ENCODE assay signal across 16 mouse cellular contexts in genomic region chr5:146750273-146750672, GRCm38 (mm10). TPM values are rescaled to one million over a fixed set of nuclear protein-coding genes. Genes with fewer than 3 reads are reported as not detected.
DNase-seq lines count a peak whose midpoint lies in the region; ATAC-seq and TF ChIP-seq lines count a peak whose summit lies in the region.
"Had no signal": no experiment of that assay in that cellular context is flagged by ENCODE, and none has a peak within 500 bp of the region (broad histone marks: within the 10 kb centered on the region; RNA-seq: fewer than 3 reads in every experiment).

No protein-coding gene starts in this region.

- H3K36me3 ChIP-seq in forebrain, embryonic 14.5 days (ENCODE audit: control insufficient read depth, insufficient read depth, low read length) = peaks cover 40% of the 10 kb centered on the region
- H3K36me3 ChIP-seq in forebrain, embryonic 11.5 days (ENCODE audit: control insufficient read depth, insufficient read depth, low read length) = peaks cover 3% of the 10 kb centered on the region; the same call in 1 of the 2 replicates
- H3K36me3 ChIP-seq in lung, postnatal 0 days (ENCODE audit: insufficient read depth, low read length) = peaks cover 18% of the 10 kb centered on the region; the same call in 1 of the 2 replicates
- peaks cover 53% of the 10 kb centered on the region for H3K36me3 ChIP-seq in hindbrain, embryonic 14.5 days (replicated peaks; ENCODE audit: control insufficient read depth, insufficient read depth)
- H3K36me3 ChIP-seq in midbrain, embryonic 14.5 days (ENCODE audit: control insufficient read depth, insufficient read depth, low read length) = peaks cover 46% of the 10 kb centered on the region

- TF ChIP-seq CTCF in lung, postnatal 0 days (IDR thresholded peaks at IDR 0.05) = no peak

- H3K4me3 ChIP-seq in forebrain, embryonic 14.5 days (ENCODE audit: low read depth, low read length) = no peak overlapping the region
- H3K4me3 ChIP-seq in forebrain, embryonic 11.5 days (ENCODE audit: low read depth, low read length) = no peak overlapping the region
- H3K4me3 ChIP-seq in lung, postnatal 0 days (ENCODE audit: low read depth, low read length) = no peak overlapping the region
- no peak overlapping the region for H3K4me3 ChIP-seq in hindbrain, embryonic 14.5 days (replicated peaks; ENCODE audit: low read length)
- H3K4me3 ChIP-seq in midbrain, embryonic 14.5 days (replicated peaks; ENCODE audit: low read depth, low read length) = no peak overlapping the region
- H3K4me3 ChIP-seq: embryonic facial prominence, embryonic 10.5 days; forebrain, embryonic 13.5 days; midbrain, embryonic 13.5 days; neural tube, embryonic 15.5 days had no signal

- no peak overlapping the region for H3K9ac ChIP-seq in forebrain, embryonic 14.5 days (ENCODE audit: low read length)
- no peak overlapping the region for H3K9ac ChIP-seq in forebrain, embryonic 11.5 days (ENCODE audit: low read length)
- no peak overlapping the region for H3K9ac ChIP-seq in lung, postnatal 0 days (replicated peaks; ENCODE audit: low read depth)
- H3K9ac ChIP-seq in hindbrain, embryonic 14.5 days = no peak overlapping the region
- no peak overlapping the region for H3K9ac ChIP-seq in midbrain, embryonic 14.5 days (replicated peaks; ENCODE audit: low read length)
- H3K9ac ChIP-seq: forebrain, embryonic 13.5 days; liver, postnatal 0 days; midbrain, embryonic 13.5 days; neural tube, embryonic 15.5 days had no signal

- no peak for TF ChIP-seq EP300 in lung, postnatal 0 days (IDR thresholded peaks at IDR 0.05)

- no peaks in the 10 kb centered on the region for H3K27me3 ChIP-seq in forebrain, embryonic 14.5 days (replicated peaks; ENCODE audit: control insufficient read depth, insufficient read depth, low read length)
- H3K27me3 ChIP-seq in forebrain, embryonic 11.5 days (ENCODE audit: control insufficient read depth, insufficient read depth, low read length) = no peaks in the 10 kb centered on the region
- H3K27me3 ChIP-seq in lung, postnatal 0 days (replicated peaks; ENCODE audit: insufficient read depth, low read length) = no peaks in the 10 kb centered on the region
- no peaks in the 10 kb centered on the region for H3K27me3 ChIP-seq in hindbrain, embryonic 14.5 days (ENCODE audit: control insufficient read depth, insufficient read depth, low read length)
- no peaks in the 10 kb centered on the region for H3K27me3 ChIP-seq in midbrain, embryonic 14.5 days (ENCODE audit: control insufficient read depth, insufficient read depth, low read length)
- H3K27me3 ChIP-seq: forebrain, embryonic 13.5 days; midbrain, embryonic 13.5 days; neural tube, embryonic 15.5 days had no signal

- 0 out of 2 replicates have a peak, but pooled peaks have one; percentile 40 for ATAC-seq in forebrain, embryonic 14.5 days
- ATAC-seq in forebrain, embryonic 11.5 days (replicated peaks; ENCODE audit: low FRiP score) = no peak
- ATAC-seq in lung, postnatal 0 days = no peak
- ATAC-seq in hindbrain, embryonic 14.5 days (ENCODE audit: low FRiP score) = no peak
- no peak for ATAC-seq in midbrain, embryonic 14.5 days (ENCODE audit: low FRiP score, low TSS enrichment)
- ATAC-seq: forebrain, embryonic 13.5 days; midbrain, embryonic 13.5 days had no signal

- no peaks in the 10 kb centered on the region for H3K4me1 ChIP-seq in forebrain, embryonic 14.5 days (ENCODE audit: control insufficient read depth, insufficient read depth, low read length)
- no peaks in the 10 kb centered on the region for H3K4me1 ChIP-seq in forebrain, embryonic 11.5 days (replicated peaks; ENCODE audit: control insufficient read depth, insufficient read depth, low read length)
- H3K4me1 ChIP-seq in lung, postnatal 0 days (ENCODE audit: insufficient read depth, low read depth, low read length) = no peaks in the 10 kb centered on the region
- H3K4me1 ChIP-seq in hindbrain, embryonic 14.5 days (replicated peaks; ENCODE audit: control insufficient read depth, insufficient read depth, low read length) = no peaks in the 10 kb centered on the region
- no peaks in the 10 kb centered on the region for H3K4me1 ChIP-seq in midbrain, embryonic 14.5 days (ENCODE audit: control insufficient read depth, insufficient read depth, low read length)
- H3K4me1 ChIP-seq: embryonic facial prominence, embryonic 10.5 days; forebrain, embryonic 13.5 days; midbrain, embryonic 13.5 days; neural tube, embryonic 15.5 days had no signal

- DNase-seq in forebrain, embryonic 14.5 days (ENCODE audit: low spot score) = peak; percentile 31
- DNase-seq in forebrain, embryonic 11.5 days (ENCODE audit: low spot score) = no peak
- DNase-seq in lung, postnatal 10 days = peak; percentile 45
- DNase-seq in lung, postnatal 0 days (ENCODE audit: low spot score) = no peak
- DNase-seq in gastrocnemius, postnatal 10 days = peak; percentile 37
- DNase-seq in hindbrain, embryonic 14.5 days (ENCODE audit: low spot score) = no peak
- no peak for DNase-seq in midbrain, embryonic 14.5 days
- no peak for DNase-seq in testis, postnatal 14 days (ENCODE audit: low spot score)
- DNase-seq: adrenal gland, postnatal 10 days; liver, postnatal 0 days; right cerebral cortex, postnatal 25 days had no signal

- 74% methylated on average over 7 of the region's 7 CpGs for WGBS in forebrain, embryonic 14.5 days
- 93% methylated on average over 7 of the region's 7 CpGs for WGBS in forebrain, embryonic 11.5 days
- 81% methylated on average over 7 of the region's 7 CpGs for WGBS in lung, postnatal 0 days
- 84% methylated on average over 7 of the region's 7 CpGs for WGBS in hindbrain, embryonic 14.5 days
- whole genome bisulfite sequencing in midbrain, embryonic 14.5 days = 85% methylated on average over 7 of the region's 7 CpGs

- H3K4me2 ChIP-seq in forebrain, embryonic 14.5 days (ENCODE audit: low read length) = no peak overlapping the region
- H3K4me2 ChIP-seq in forebrain, embryonic 11.5 days (ENCODE audit: low read depth, low read length, severe bottlenecking) = no peak overlapping the region
- H3K4me2 ChIP-seq in lung, postnatal 0 days (replicated peaks; ENCODE audit: low read depth, low read length) = no peak overlapping the region
- no peak overlapping the region for H3K4me2 ChIP-seq in hindbrain, embryonic 14.5 days (replicated peaks)
- no peak overlapping the region for H3K4me2 ChIP-seq in midbrain, embryonic 14.5 days (ENCODE audit: low read length)
- H3K4me2 ChIP-seq: forebrain, embryonic 13.5 days; midbrain, embryonic 13.5 days; neural tube, embryonic 15.5 days had no signal

- H3K9me3 ChIP-seq in forebrain, embryonic 14.5 days (replicated peaks; ENCODE audit: control insufficient read depth, low read length) = no peaks in the 10 kb centered on the region
- no peaks in the 10 kb centered on the region for H3K9me3 ChIP-seq in forebrain, embryonic 11.5 days (ENCODE audit: control insufficient read depth, low read length)
- no peaks in the 10 kb centered on the region for H3K9me3 ChIP-seq in lung, postnatal 0 days (ENCODE audit: low read length)
- no peaks in the 10 kb centered on the region for H3K9me3 ChIP-seq in hindbrain, embryonic 14.5 days (ENCODE audit: control insufficient read depth, low read length)
- H3K9me3 ChIP-seq in midbrain, embryonic 14.5 days (ENCODE audit: control insufficient read depth, low read length) = no peaks in the 10 kb centered on the region
- H3K9me3 ChIP-seq: embryonic facial prominence, embryonic 10.5 days; forebrain, embryonic 13.5 days; midbrain, embryonic 13.5 days; neural tube, embryonic 15.5 days had no signal

- 0 out of 2 replicates have a peak overlapping the region, but pooled peaks have one; percentile 9 for H3K27ac ChIP-seq in forebrain, embryonic 14.5 days (ENCODE audit: low read depth, low read length)
- no peak overlapping the region for H3K27ac ChIP-seq in forebrain, embryonic 11.5 days (ENCODE audit: low read depth, low read length)
- H3K27ac ChIP-seq in lung, postnatal 0 days (ENCODE audit: low read length) = no peak overlapping the region
- no peak overlapping the region for H3K27ac ChIP-seq in hindbrain, embryonic 14.5 days
- no peak overlapping the region for H3K27ac ChIP-seq in midbrain, embryonic 14.5 days (replicated peaks; ENCODE audit: low read depth, low read length)
- H3K27ac ChIP-seq: embryonic facial prominence, embryonic 10.5 days; forebrain, embryonic 13.5 days; kidney, postnatal 0 days; midbrain, embryonic 13.5 days; neural tube, embryonic 15.5 days had no signal

RNA-seq across cellular contexts. Expression of gene Usp12, which starts 44.5 kb away (rescaled TPM):
- 9.6 and 10.5 TPM in 2 replicates for polyA plus RNA-seq in forebrain, embryonic 14.5 days (2014; fragmentation: Nextera tagmentation; extraction: Ambion mirVana)
- polyA plus RNA-seq in forebrain, embryonic 11.5 days (2014; fragmentation: Nextera tagmentation; extraction: Ambion mirVana) = 10.4 and 13.1 TPM in 2 replicates
- polyA plus RNA-seq in lung, postnatal 0 days (2015; fragmentation: Nextera tagmentation; extraction: Ambion mirVana) = 14.5 and 15.4 TPM in 2 replicates
- total RNA-seq in gastrocnemius, postnatal 10 days (2021) = 10 to 100 TPM; 19.4 to 21.5 TPM
- 12.1 and 13.8 TPM in 2 replicates for polyA plus RNA-seq in hindbrain, embryonic 14.5 days (2014; fragmentation: Nextera tagmentation; extraction: Ambion mirVana)
- polyA plus RNA-seq in midbrain, embryonic 14.5 days (2014; fragmentation: Nextera tagmentation; extraction: Ambion mirVana) = 11.2 and 13.1 TPM in 2 replicates

Comparison
In these comparisons a context has a peak if more than half of its experiments do, and no peak if none do; other contexts are left out.
1. DNase-seq: peak in forebrain, embryonic 14.5 days (single experiment), lung, postnatal 10 days (single experiment) and gastrocnemius, postnatal 10 days (single experiment); none in forebrain, embryonic 11.5 days (single experiment), lung, postnatal 0 days (single experiment), hindbrain, embryonic 14.5 days (single experiment), midbrain, embryonic 14.5 days (single experiment) and testis, postnatal 14 days (single experiment).